Mouse (Mus musculus) spleen, postnatal 36 days (tissue): ENCODE measurements around the gene Vmp1.

Source experiments
- DNase-seq, 2 experiments: peaks; one replicate each; pipeline ENCODE4 v3.0.0; 2022; ENCODE audit warnings: low spot score in 2 of 2, mixed read lengths in 1 of 2

The Vmp1 gene

DNA sequence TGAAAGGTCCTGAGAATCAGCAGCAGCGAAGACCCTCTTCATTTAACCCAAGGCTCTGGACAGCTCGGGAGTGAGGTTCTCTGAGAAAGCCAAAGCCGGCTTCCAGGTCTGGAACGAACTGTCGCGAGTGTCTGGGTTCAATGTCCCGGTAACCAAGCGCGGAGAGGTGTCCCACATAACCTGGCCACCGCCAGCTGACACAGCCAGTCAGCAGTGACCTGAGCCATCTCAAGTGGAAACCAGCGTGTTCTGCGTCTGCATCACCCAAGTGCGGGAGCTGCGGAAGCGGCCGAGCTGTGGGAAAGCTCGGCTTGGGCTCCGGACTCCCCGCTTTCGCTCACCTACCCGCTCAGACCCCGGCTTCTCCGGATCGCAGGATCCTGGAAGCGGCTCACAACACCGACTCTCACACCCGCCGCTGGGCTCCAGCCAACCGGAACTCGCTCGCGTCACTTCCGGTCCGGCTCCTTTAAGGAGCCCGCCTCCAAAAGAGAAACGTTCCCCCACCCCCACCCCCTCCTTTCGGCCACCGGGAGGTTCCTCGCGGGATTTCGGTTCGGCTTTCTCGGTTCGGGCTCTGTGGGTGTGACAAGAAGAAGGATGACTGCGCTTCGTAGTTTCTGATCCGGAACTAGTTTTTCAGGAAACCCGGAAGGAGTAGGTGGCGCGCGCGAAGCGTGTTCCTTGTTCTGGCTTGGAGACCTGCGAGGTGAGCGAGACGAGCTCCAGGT is at the start of gene Vmp1, which contains the start of gene Ptrh2:
Vmp1 (minus strand) TSS at position 442 of the 731 bp plus-strand sequence.
Ptrh2 (plus strand) TSS at position 591 of the 731 bp plus-strand sequence.
- DNase-seq, result peak; percentile 82 to 87

- DNase-seq, result no peak
Measured at GRCm38 (mm10) chr11:86731443-86731842, 47.8 kb upstream of the Vmp1 start.

DNA sequence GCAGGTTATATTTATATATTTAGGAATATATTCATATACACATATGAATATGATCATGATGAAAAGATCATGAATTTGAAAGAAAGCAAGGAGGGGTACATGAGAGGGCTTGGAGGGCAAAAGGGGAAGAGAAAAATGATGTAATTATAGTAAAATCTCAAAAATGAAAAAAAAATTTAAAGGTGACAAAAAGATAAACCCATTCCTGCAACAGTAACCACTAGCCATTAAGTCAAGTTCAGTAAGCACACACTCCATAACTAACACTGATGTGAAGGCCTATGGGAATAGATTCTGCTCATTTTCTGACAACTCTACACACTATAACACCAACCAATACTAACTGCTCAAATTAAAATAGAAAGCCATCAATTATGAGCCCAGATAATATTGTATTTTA is 42.0 kb upstream of the Vmp1 start:
- DNase-seq, result no peak

GRCm38 (mm10) chr11:86724982-86725381 is 41.3 kb upstream of the Vmp1 start:
- no peak for DNase-seq

GRCm38 (mm10) chr11:86724004-86724403 is 40.4 kb upstream of the Vmp1 start:
- no peak for DNase-seq

DNA sequence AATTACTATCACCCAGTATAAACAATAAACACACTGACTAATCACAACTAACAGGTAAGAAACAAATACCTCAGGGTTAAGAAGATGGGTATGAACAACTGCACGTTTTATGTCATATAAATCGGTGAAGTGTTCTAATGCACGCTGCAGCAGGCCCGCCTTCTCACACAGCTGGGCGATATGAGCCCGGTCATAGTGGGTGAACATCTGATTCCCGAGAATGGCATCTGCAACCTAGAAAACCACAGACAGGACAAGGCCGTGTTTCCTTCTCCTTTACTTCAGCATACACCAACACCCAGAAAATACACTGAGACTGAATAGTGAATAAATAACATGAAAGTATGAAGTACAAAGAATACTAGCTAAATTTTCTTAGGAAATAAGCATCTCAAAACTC is 35.8 kb upstream of the Vmp1 start:
- DNase-seq, result peak; percentile 62 to 68

- DNase-seq, result no peak
Measured at GRCm38 (mm10) chr11:86718369-86718768, 34.7 kb upstream of the Vmp1 start.

- peak; percentile 28 to 39 for DNase-seq
Measured at GRCm38 (mm10) chr11:86717306-86718065, 33.9 kb upstream of the Vmp1 start.

GRCm38 (mm10) chr11:86714606-86715005 is 31.0 kb upstream of the Vmp1 start:
- DNase-seq, result no peak

- DNase-seq, result no peak
Measured at GRCm38 (mm10) chr11:86701151-86701550, 17.5 kb upstream of the Vmp1 start.

- DNase-seq, result no peak
Measured at GRCm38 (mm10) chr11:86695461-86695860, 11.8 kb upstream of the Vmp1 start.

GRCm38 (mm10) chr11:86692546-86692945 is 8.9 kb upstream of the Vmp1 start:
- DNase-seq, result no peak

DNA sequence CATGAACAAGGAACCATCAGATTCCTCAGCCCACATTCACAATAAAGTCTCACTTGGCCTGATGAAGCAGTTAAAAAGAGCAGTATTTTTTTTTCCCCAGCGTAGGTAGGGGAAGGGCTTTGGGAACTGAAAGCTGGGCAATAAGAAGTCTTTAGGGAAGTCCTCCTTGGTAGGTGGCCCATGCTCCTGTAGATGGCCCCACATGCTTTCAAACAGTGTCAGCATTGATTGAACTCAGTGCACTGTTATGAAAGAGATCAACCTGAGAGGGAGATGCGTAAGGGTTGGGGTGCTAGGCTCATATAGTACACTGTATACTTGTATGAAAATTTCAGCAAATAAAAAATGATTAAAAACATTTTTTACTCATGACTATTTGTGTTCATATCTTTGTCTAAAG is 8.3 kb upstream of the Vmp1 start:
- peak; percentile 26 to 35 for DNase-seq

- no peak for DNase-seq
Measured at GRCm38 (mm10) chr11:86691482-86691881, 7.8 kb upstream of the Vmp1 start.

GRCm38 (mm10) chr11:86690383-86690782 is 6.7 kb upstream of the Vmp1 start:
- DNase-seq, result no peak

DNA sequence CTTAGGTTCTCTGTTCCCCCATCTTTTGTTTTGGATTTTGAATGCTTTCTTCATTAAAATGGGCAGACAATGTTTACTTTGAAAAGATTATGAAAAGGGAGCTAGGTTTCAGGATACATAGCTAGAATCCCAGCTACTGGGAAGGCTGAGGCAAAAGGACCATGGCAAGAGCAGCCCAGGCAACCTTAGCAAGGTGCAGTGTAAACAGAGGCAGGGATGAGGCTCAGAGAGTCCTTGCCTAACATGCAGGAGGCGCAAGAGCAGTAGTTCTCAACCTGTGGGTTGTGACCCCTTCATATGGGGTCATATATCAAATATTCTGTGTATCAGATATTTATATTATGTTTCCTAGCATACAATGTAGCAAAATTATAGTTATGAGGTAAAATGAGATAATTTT is 1.7 kb upstream of the Vmp1 start:
- DNase-seq, result no peak

GRCm38 (mm10) chr11:86684126-86685012 is 733 bp upstream of the Vmp1 start:
- no peak for DNase-seq

DNA sequence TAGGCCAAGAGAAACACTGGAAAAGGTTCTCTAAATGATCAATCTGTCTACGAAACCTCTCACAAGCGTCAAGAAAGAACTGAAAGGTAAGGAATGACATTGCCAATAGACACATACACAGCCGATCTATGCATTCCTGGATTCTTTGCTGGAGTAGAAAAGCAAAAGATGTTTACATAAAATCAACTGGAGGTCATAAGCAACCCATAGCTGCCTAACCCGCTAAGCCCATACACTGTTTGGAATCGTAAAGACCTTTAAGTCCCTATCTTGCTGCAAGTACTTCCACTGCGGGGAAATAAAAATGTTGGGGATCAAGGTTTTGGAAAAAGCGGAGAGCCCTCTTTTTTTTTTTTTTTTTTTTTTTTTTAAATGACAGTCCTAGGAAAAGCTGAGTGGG is 775 bp downstream of the Vmp1 start:
- no peak for DNase-seq

GRCm38 (mm10) chr11:86681423-86681822 is 2.2 kb downstream of the Vmp1 start:
- no peak for DNase-seq

DNA sequence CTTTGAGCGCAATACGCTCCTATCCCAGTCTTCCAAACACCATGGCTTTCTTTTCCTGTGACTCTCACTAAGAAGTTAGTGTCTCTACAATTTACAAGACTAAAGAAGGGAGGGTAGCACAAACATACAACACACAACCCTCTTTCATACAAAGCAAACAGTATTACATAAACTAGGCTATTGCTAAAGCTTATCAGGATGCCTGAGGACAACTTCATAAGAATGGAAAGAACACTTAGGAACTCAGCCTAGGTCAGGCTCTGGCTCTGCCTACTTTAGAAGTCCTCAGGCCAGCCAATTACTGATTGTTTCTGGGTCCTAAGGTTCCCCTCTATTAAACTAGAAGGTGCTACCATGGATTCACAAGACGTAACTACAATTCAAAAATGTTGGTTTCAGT is 2.9 kb downstream of the Vmp1 start:
- no peak for DNase-seq

DNA sequence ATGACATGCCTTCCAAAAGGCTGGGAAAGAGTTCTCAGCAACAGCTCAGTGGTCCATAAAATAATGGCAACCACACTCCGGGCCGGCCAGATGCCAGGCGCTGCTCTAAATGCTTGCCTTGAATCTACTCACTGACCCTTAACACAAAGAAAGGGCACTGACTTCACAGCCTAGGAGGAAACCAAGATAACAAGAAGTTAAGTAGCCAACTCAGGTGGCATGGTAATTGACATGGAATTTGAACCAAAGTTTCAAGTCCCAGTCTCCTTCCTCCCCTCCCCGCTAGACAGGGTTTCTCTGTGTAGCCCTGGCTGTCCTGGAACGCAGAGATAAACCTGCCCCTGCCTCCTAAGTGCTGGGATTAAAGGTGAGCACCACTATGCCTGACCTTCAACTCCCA is 4.7 kb downstream of the Vmp1 start:
- DNase-seq, result no peak

- no peak for DNase-seq
Measured at GRCm38 (mm10) chr11:86675520-86675919, 8.1 kb downstream of the Vmp1 start.
